13 mouse cellular contexts compared by ENCODE assay signal in the genomic region with DNA sequence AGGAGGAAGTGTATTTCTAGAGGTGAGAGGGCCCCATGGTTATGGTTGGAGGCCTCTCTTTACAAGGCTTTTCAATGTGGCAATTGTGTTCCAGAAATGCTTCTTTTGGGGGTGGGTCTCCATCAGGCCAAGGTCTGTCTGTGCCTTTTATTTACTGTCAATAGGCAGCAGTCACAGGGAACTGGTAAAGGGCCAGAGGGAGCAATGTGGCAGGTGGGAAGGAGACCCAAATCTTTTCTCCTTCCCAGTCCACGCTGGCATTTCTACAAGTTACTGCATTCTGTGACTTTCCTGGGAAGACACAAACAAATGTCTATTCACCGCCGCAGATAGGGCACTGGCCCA.
A peak's percentile ranks its signal among the peaks of the same experiment; 100 is the strongest.
DNase-seq lines count a peak whose midpoint lies in the region; ATAC-seq and TF ChIP-seq lines count a peak whose summit lies in the region.
"Had no signal": no experiment of that assay in that cellular context is flagged by ENCODE, and none has a peak within 500 bp of the region (broad histone marks: within the 10 kb centered on the region; RNA-seq: fewer than 3 reads in every experiment).

No protein-coding gene starts in this region.

- H3K9ac ChIP-seq in neural tube, embryonic 11.5 days (ENCODE audit: low read length), result no peak overlapping the region
- no peak overlapping the region for H3K9ac ChIP-seq in midbrain, embryonic 12.5 days (replicated peaks)
- H3K9ac ChIP-seq: embryonic facial prominence, embryonic 13.5 days had no signal

- H3K4me2 ChIP-seq in neural tube, embryonic 11.5 days (ENCODE audit: low read depth), result no peak overlapping the region
- H3K4me2 ChIP-seq in midbrain, embryonic 12.5 days (replicated peaks), result peak overlapping the region; percentile 43; the same call in 1 of the 2 replicates
- H3K4me2 ChIP-seq: embryonic facial prominence, embryonic 13.5 days; liver, embryonic 11.5 days had no signal

- WGBS in neural tube, embryonic 11.5 days, result 70% methylated on average over 3 of the region's 3 CpGs
- WGBS in hindbrain, embryonic 10.5 days, result 53% methylated on average over 3 of the region's 3 CpGs
- WGBS in midbrain, embryonic 12.5 days, result 73% methylated on average over 3 of the region's 3 CpGs
- 96% methylated on average over 3 of the region's 3 CpGs for WGBS in thymus, adult 2 months

- no peaks in the 10 kb centered on the region for H3K36me3 ChIP-seq in neural tube, embryonic 11.5 days (ENCODE audit: control insufficient read depth, insufficient read depth, low read length)
- no peaks in the 10 kb centered on the region for H3K36me3 ChIP-seq in hindbrain, embryonic 10.5 days
- H3K36me3 ChIP-seq in midbrain, embryonic 12.5 days, result no peaks in the 10 kb centered on the region
- H3K36me3 ChIP-seq in thymus, adult 2 months (ENCODE audit: control insufficient read depth, insufficient read depth, low read length), result no peaks in the 10 kb centered on the region
- H3K36me3 ChIP-seq: embryonic facial prominence, embryonic 13.5 days had no signal

- no peak for DNase-seq in neural tube, embryonic 11.5 days (ENCODE audit: low spot score)
- no peak for DNase-seq in neural tube, embryonic 10.5 days (ENCODE audit: extremely low spot score, low spot score)
- DNase-seq in hindbrain, embryonic 10.5 days (ENCODE audit: low spot score), result no peak
- DNase-seq in lung, postnatal 25 days (ENCODE audit: low spot score), result no peak
- DNase-seq in thymus, adult 2 months, result no peak
- no peak for DNase-seq in natural killer cell, adult 2 months (ENCODE audit: low spot score in 2 of 2)
- DNase-seq: adrenal gland, postnatal 10 days; cerebellum, adult 11-12 months; heart, adult 18-20 months; lung, postnatal 14 days had no signal

- TF ChIP-seq CTCF in thymus, adult 2 months (IDR thresholded peaks at IDR 0.05; ENCODE audit: borderline replicate concordance, control insufficient read depth, extremely low read depth, insufficient read depth, low read length, poor library complexity), result no peak

- H3K4me1 ChIP-seq in neural tube, embryonic 11.5 days (ENCODE audit: control insufficient read depth, insufficient read depth, low read length), result peaks cover 12% of the 10 kb centered on the region
- peaks cover 41% of the 10 kb centered on the region for H3K4me1 ChIP-seq in hindbrain, embryonic 10.5 days (replicated peaks)
- peaks cover 21% of the 10 kb centered on the region for H3K4me1 ChIP-seq in midbrain, embryonic 12.5 days
- H3K4me1 ChIP-seq in thymus, adult 2 months (replicated peaks; ENCODE audit: control insufficient read depth, insufficient read depth, low read length), result peaks cover 14% of the 10 kb centered on the region

- TF ChIP-seq POLR2A in thymus, adult 2 months (IDR thresholded peaks at IDR 0.05; ENCODE audit: control insufficient read depth, extremely low read depth, insufficient read depth, low read length, poor library complexity), result no peak

- peak; percentile 17; the same call in 1 of the 2 replicates for ATAC-seq in neural tube, embryonic 11.5 days (ENCODE audit: insufficient read depth, low FRiP score, low TSS enrichment)
- 0 out of 2 replicates have a peak, but pooled peaks have one; percentile 1 for ATAC-seq in midbrain, embryonic 12.5 days (ENCODE audit: low FRiP score, low read depth)

- peak overlapping the region; percentile 79 for H3K27ac ChIP-seq in neural tube, embryonic 11.5 days (ENCODE audit: low read depth, low read length)
- H3K27ac ChIP-seq in hindbrain, embryonic 10.5 days, result peak overlapping the region; percentile 82
- peak overlapping the region; percentile 88 for H3K27ac ChIP-seq in midbrain, embryonic 12.5 days (replicated peaks)
- H3K27ac ChIP-seq in thymus, adult 2 months (ENCODE audit: control insufficient read depth, insufficient read depth, low read length), result no peak overlapping the region
- H3K27ac ChIP-seq: embryonic facial prominence, embryonic 13.5 days had no signal

- no peaks in the 10 kb centered on the region for H3K27me3 ChIP-seq in neural tube, embryonic 11.5 days (ENCODE audit: control insufficient read depth, insufficient read depth, low read length)
- no peaks in the 10 kb centered on the region for H3K27me3 ChIP-seq in hindbrain, embryonic 10.5 days (ENCODE audit: insufficient read depth, poor library complexity, severe bottlenecking)
- H3K27me3 ChIP-seq in midbrain, embryonic 12.5 days, result no peaks in the 10 kb centered on the region
- no peaks in the 10 kb centered on the region; the same call in 1 of the 2 replicates for H3K27me3 ChIP-seq in thymus, adult 2 months (ENCODE audit: control insufficient read depth, insufficient read depth, low read length)
- H3K27me3 ChIP-seq: embryonic facial prominence, embryonic 13.5 days had no signal

- H3K9me3 ChIP-seq in neural tube, embryonic 11.5 days (ENCODE audit: control insufficient read depth, low read length), result no peaks in the 10 kb centered on the region; the same call in 1 of the 2 replicates
- peaks cover 1% of the 10 kb centered on the region; the same call in 1 of the 2 replicates for H3K9me3 ChIP-seq in hindbrain, embryonic 10.5 days
- no peaks in the 10 kb centered on the region for H3K9me3 ChIP-seq in midbrain, embryonic 12.5 days

- no peak overlapping the region for H3K4me3 ChIP-seq in neural tube, embryonic 11.5 days (ENCODE audit: low read depth, low read length)
- H3K4me3 ChIP-seq in hindbrain, embryonic 10.5 days, result peak overlapping the region; percentile 26
- no peak overlapping the region for H3K4me3 ChIP-seq in midbrain, embryonic 12.5 days
- no peak overlapping the region for H3K4me3 ChIP-seq in thymus, adult 2 months (ENCODE audit: control insufficient read depth, insufficient read depth, low read length)
- H3K4me3 ChIP-seq: embryonic facial prominence, embryonic 13.5 days had no signal
